Mouse (Mus musculus): ENCODE measurements around the gene Mstn.

- TF ChIP-seq CTCF (IDR thresholded peaks at IDR 0.05; ENCODE audit: low read depth) (no peak), EP300 (IDR thresholded peaks at IDR 0.05; ENCODE audit: low read depth) (no peak)
Measured at GRCm38 (mm10) chr1:53020079-53020478, 41.4 kb upstream of the Mstn start, which contains the start of gene 1700019D03Rik.
